Mouse (Mus musculus) MEL (cell line): Measurements from ENCODE around the gene Ppp4r2.

Source experiments
- CTCF ChIP-seq, 3 experiments: IDR thresholded peaks in 2 of 3; conservative IDR thresholded peaks in 1 of 3; 2 replicates each; pipeline ENCODE4 v1.5.1; 2011 to 2012; ENCODE audit warnings: low read length in 3 of 3, low read depth in 2 of 3, mild to moderate bottlenecking in 2 of 3, improper control_type of control experiment in 1 of 3, inconsistent platforms in 1 of 3, mixed read lengths in 1 of 3, moderate library complexity in 1 of 3; ENCODE audit not compliant: control insufficient read depth in 1 of 3, insufficient read depth in 1 of 3, poor library complexity in 1 of 3, severe bottlenecking in 1 of 3
- EP300 ChIP-seq, 2 experiments: IDR thresholded peaks; 2 replicates each; pipeline ENCODE4 v1.6.1; 2011; ENCODE audit warnings: improper control_type of control experiment in 2 of 2, low read length in 2 of 2, low read depth in 1 of 2, mild to moderate bottlenecking in 1 of 2
- MAX ChIP-seq: IDR thresholded peaks from 2 replicates; pipeline ENCODE4 v1.6.1; 2011; ENCODE audit warnings: low read length, improper control_type of control experiment
- MXI1 ChIP-seq: IDR thresholded peaks from 2 replicates; pipeline ENCODE4 v1.6.1; 2011; ENCODE audit warnings: mild to moderate bottlenecking, low read depth, low read length, improper control_type of control experiment
- POLR2A ChIP-seq, 2 experiments: IDR thresholded peaks; 2 replicates each; pipeline ENCODE4 v1.6.1; 2011 to 2012; ENCODE audit warnings: low read length in 2 of 2, mild to moderate bottlenecking in 2 of 2, control low read depth in 1 of 2, improper control_type of control experiment in 1 of 2, low read depth in 1 of 2, moderate library complexity in 1 of 2; ENCODE audit not compliant: control insufficient read depth in 1 of 2, insufficient read depth in 1 of 2, poor library complexity in 1 of 2
- SIN3A ChIP-seq: IDR thresholded peaks from 2 replicates; pipeline ENCODE4 v1.6.1; 2012; ENCODE audit warnings: low read length, improper control_type of control experiment, inconsistent platforms
- TAL1 ChIP-seq: IDR thresholded peaks from 2 replicates; pipeline ENCODE4 v1.6.1; 2012; ENCODE audit warnings: mild to moderate bottlenecking, inconsistent platforms, low read length, moderate library complexity, mixed read lengths
- TBP ChIP-seq: IDR thresholded peaks from 2 replicates; pipeline ENCODE4 v1.8.0; 2011; ENCODE audit warnings: low read depth, low read length, improper control_type of control experiment
- ZKSCAN1 ChIP-seq: IDR thresholded peaks from 2 replicates; pipeline ENCODE4 v1.6.1; 2012; ENCODE audit warnings: low read depth, mild to moderate bottlenecking, inconsistent platforms, low read length, improper control_type of control experiment, moderate library complexity

DNA sequence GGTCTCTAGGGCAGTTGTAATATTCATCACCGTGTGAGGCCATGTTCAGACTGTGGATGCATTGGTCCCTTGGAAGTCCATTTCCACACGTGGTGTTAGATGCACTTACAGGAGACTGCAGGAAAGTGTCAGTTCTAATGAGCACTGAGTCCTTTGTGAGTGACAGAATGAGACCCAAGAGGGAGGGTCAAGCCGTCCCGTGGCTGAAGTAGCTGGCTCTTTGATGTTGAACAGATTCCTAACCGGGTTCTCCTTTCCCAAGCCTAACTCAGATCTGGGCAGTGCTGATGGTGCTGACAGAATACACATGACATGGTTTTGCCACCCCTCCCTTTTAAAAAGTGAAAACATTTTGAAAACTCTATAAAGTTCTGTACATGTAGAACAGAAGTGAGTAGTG lies 35.4 kb downstream of the Ppp4r2 start:
- TF ChIP-seq SIN3A (no peak), CTCF (IDR thresholded peaks at IDR 0.05 in 2 of 3, conservative IDR thresholded peaks at IDR 0.05 in 1 of 3; ENCODE audit: control insufficient read depth in 1 of 3, insufficient read depth in 1 of 3, low read depth in 2 of 3, low read length in 3 of 3, poor library complexity in 1 of 3, severe bottlenecking in 1 of 3) (no peak), ZKSCAN1 (no peak), POLR2A (IDR thresholded peaks at IDR 0.05; ENCODE audit: control insufficient read depth in 1 of 2, insufficient read depth in 1 of 2, low read depth in 1 of 2, low read length in 2 of 2, poor library complexity in 1 of 2) (0 out of 4 replicates have a peak, but pooled peaks of 1 of the 2 experiments have one; percentile 16), MXI1 (no peak), MAX (no peak), TAL1 (no peak), EP300 (IDR thresholded peaks at IDR 0.05; ENCODE audit: low read depth in 1 of 2, low read length in 2 of 2) (no peak), TBP (no peak)
